Mouse (Mus musculus) kidney, embryonic 15.5 days (tissue): ENCODE measurements around the gene Ccnc. TPM values are rescaled to one million over a fixed set of nuclear protein-coding genes. Genes with fewer than 3 reads are reported as not detected.
A peak's percentile ranks its signal among the peaks of the same experiment; 100 is the strongest.

ENCODE experiments used
- ATAC-seq: fragments of 200-750 bp; cut with Nextera tagmentation; replicated peaks from 2 replicates; pipeline ENCODE4 v1.8.0; 2017; ENCODE audit warnings: moderate TSS enrichment; ENCODE audit not compliant: low FRiP score
- H3K27ac ChIP-seq: fragments of 300-500 bp; sonication (generic); 2 replicates; pipeline ENCODE4 v1.5.1; 2015; ENCODE audit warnings: mild to moderate bottlenecking, inconsistent platforms
- H3K27me3 ChIP-seq: fragments of 300-500 bp; sonication (generic); 2 replicates; pipeline ENCODE4 v1.6.1; 2015; ENCODE audit warnings: inconsistent platforms
- H3K36me3 ChIP-seq: fragments of 300-500 bp; sonication (generic); 2 replicates; pipeline ENCODE4 v1.6.1; 2015; ENCODE audit warnings: inconsistent platforms
- H3K4me1 ChIP-seq: fragments of 300-500 bp; sonication (generic); 2 replicates; pipeline ENCODE4 v1.6.1; 2015; ENCODE audit warnings: inconsistent platforms
- H3K4me2 ChIP-seq: fragments of 300-500 bp; sonication (generic); 2 replicates; pipeline ENCODE4 v1.6.1; 2015; ENCODE audit warnings: moderate library complexity, mild to moderate bottlenecking, inconsistent platforms
- H3K4me3 ChIP-seq: fragments of 300-500 bp; sonication (generic); replicated peaks from 2 replicates; pipeline ENCODE4 v1.5.1; 2015; ENCODE audit warnings: mild to moderate bottlenecking, inconsistent platforms
- H3K9ac ChIP-seq: fragments of 300-500 bp; sonication (generic); 2 replicates; pipeline ENCODE4 v1.6.1; 2015; ENCODE audit warnings: mild to moderate bottlenecking, inconsistent platforms
- H3K9me3 ChIP-seq: fragments of 300-500 bp; sonication (generic); replicated peaks from 2 replicates; pipeline ENCODE4 v1.6.1; 2016; ENCODE audit warnings: inconsistent platforms
- WGBS: fragments of 180-500 bp; shearing (Covaris S2); methylation state at CpG from one replicate; pipeline ENCODE4 v1.1.7; 2015; ENCODE audit warnings: mixed read lengths; 5-methylcytosine and 5-hydroxymethylcytosine counted together
- polyA plus RNA-seq: library from polyadenylated mRNA; unstranded; fragments of >200 nt; fragmentation: Nextera tagmentation; extraction: Ambion mirVana; gene quantifications from 2 replicates; pipeline ENCODE4 v1.2.1, GENCODE M21; 2015

Gene Ccnc
- polyA plus RNA-seq, 1 experiment from 2014 or later = 41.1 TPM

- Histone ChIP-seq H3K4me3 (no peak overlapping the region), H3K4me1 (peaks cover 8% of the 10 kb centered on the region; the same call in 1 of the 2 replicates), H3K4me2 (no peak overlapping the region), H3K36me3 (peaks cover 50% of the 10 kb centered on the region), H3K27me3 (no peaks in the 10 kb centered on the region), H3K27ac (no peak overlapping the region), H3K9ac (no peak overlapping the region), H3K9me3 (no peaks in the 10 kb centered on the region)
- 92% methylated on average over 12 of the region's 12 CpGs for WGBS
- peak; percentile 57; the same call in 1 of the 2 replicates for ATAC-seq
Measured at GRCm38 (mm10) chr4:21780816-21781726, 53.6 kb downstream of the Ccnc start.

DNA sequence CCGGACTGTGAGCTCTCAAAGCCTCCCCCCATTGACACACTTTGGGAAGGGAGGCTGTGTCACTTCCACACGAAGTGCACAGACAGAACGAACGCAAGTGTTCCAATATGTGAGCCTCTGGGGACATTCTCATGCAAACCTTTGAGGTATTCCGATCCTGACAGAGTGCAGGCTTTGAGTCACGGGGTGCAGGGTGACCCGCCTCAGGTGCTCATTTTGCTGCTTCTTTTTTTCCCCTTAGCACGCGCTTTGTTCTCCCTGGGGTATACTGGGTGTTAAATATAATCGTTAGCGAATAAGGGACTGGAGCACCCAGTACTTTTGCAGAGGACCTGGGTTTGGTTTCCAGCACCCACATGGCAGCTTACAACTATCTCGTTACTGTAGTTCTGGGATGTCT lies 58.8 kb downstream of the Ccnc start:
- Histone ChIP-seq H3K27me3 (no peaks in the 10 kb centered on the region), H3K4me2 (no peak overlapping the region), H3K4me1 (no peaks in the 10 kb centered on the region), H3K9ac (no peak overlapping the region), H3K27ac (no peak overlapping the region), H3K9me3 (no peaks in the 10 kb centered on the region), H3K4me3 (no peak overlapping the region), H3K36me3 (peaks cover 82% of the 10 kb centered on the region)
- WGBS = 95% methylated on average over 12 of the region's 12 CpGs
- no peak for ATAC-seq

DNA sequence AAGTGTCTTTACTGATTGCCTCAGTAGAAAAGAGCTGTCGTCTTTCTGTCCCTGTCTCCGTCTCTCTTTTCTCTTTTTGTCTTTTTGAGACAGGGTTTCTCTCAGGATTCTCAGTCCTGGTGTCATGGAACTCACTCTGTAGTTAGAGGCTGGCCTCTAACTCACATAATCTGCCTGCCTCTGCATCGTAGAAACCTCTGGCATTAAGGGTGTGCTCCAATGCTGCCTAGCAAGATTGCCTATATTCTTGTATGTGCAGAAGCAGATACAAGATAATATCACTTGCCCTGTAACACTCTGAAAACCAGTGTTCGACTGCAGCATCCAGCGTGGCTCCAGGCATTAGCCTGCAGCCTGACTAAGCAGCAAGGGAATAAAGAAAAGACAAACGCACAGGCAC lies 61.4 kb downstream of the Ccnc start:
- no peaks in the 10 kb centered on the region for H3K4me1 ChIP-seq
- no peak for ATAC-seq
- 94% methylated on average over 6 of the region's 6 CpGs for WGBS
- H3K4me2 ChIP-seq = no peak overlapping the region
- peaks cover 69% of the 10 kb centered on the region for H3K36me3 ChIP-seq
- H3K9ac ChIP-seq = no peak overlapping the region
- no peaks in the 10 kb centered on the region for H3K9me3 ChIP-seq
- no peaks in the 10 kb centered on the region for H3K27me3 ChIP-seq
- no peak overlapping the region for H3K27ac ChIP-seq
- no peak overlapping the region for H3K4me3 ChIP-seq

DNA sequence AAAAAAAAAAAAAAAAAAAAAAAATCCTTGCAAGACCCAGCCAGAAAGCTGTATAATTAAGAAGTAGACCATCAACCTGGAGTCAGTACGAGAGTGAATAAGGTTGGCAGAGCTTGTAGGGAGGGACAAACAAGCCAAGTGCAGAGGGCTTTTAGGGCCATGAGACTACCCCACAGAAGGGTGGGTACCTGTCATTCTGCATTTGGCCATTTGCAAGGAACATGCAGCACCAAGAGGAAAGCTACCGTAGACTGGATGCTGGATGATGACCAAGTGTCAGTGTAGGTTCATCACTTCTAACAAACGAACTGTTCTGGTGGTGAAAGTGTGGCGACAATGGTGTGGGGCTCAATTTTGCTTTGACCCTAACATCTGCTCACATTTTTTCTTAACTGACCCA lies 62.3 kb downstream of the Ccnc start:
- H3K4me1 ChIP-seq = no peaks in the 10 kb centered on the region
- H3K9me3 ChIP-seq = no peaks in the 10 kb centered on the region
- no peak overlapping the region for H3K27ac ChIP-seq
- no peak overlapping the region for H3K4me2 ChIP-seq
- H3K36me3 ChIP-seq = peaks cover 59% of the 10 kb centered on the region
- no peaks in the 10 kb centered on the region for H3K27me3 ChIP-seq
- no peak overlapping the region for H3K4me3 ChIP-seq
- 89% methylated on average over 4 of the region's 4 CpGs for WGBS
- H3K9ac ChIP-seq = no peak overlapping the region
- no peak for ATAC-seq

DNA sequence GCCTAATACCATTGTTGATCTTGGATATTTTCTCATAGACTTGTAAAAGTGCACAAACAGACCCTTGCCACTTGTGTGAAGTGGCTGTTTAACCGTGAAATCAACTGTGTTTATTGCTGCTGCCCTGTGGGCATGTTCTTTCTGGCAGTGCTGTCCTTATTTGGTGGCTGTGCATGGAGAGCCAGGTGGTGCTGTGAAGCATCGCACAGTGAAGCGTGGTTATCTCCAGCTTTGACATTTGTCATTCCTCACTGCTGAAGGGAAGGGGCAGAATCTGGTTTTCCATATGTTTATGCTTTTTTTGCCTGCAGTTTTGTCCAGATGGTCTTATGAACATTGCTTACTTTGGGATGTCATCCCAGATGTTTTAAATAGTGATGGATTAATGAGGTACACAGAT lies 66.1 kb downstream of the Ccnc start:
- Histone ChIP-seq H3K4me3 (no peak overlapping the region), H3K27me3 (no peaks in the 10 kb centered on the region), H3K9me3 (no peaks in the 10 kb centered on the region), H3K4me2 (no peak overlapping the region), H3K36me3 (peaks cover 53% of the 10 kb centered on the region), H3K9ac (no peak overlapping the region), H3K27ac (no peak overlapping the region), H3K4me1 (no peaks in the 10 kb centered on the region)
- no peak for ATAC-seq
- WGBS = 57% methylated on average over 3 of the region's 3 CpGs

- H3K36me3 ChIP-seq = peaks cover 78% of the 10 kb centered on the region
Measured at GRCm38 (mm10) chr4:21801013-21801412, 73.5 kb downstream of the Ccnc start.

GRCm38 (mm10) chr4:21801620-21802019 lies 74.1 kb downstream of the Ccnc start:
- 91% methylated on average over 2 of the region's 2 CpGs for WGBS
- ATAC-seq = no peak
- Histone ChIP-seq H3K9ac (no peak overlapping the region), H3K4me3 (no peak overlapping the region), H3K4me1 (no peaks in the 10 kb centered on the region), H3K36me3 (peaks cover 78% of the 10 kb centered on the region), H3K9me3 (no peaks in the 10 kb centered on the region), H3K4me2 (no peak overlapping the region), H3K27me3 (no peaks in the 10 kb centered on the region), H3K27ac (no peak overlapping the region)

More at GRCm38 (mm10) chr4:21801013-21801412, 73.5 kb downstream of the Ccnc start:
- no peak for ATAC-seq
- Histone ChIP-seq H3K27me3 (no peaks in the 10 kb centered on the region), H3K4me1 (no peaks in the 10 kb centered on the region), H3K9me3 (no peaks in the 10 kb centered on the region), H3K4me2 (no peak overlapping the region), H3K9ac (no peak overlapping the region), H3K27ac (no peak overlapping the region), H3K4me3 (no peak overlapping the region)
- WGBS = 83% methylated on average over 1 of the region's 1 CpGs

DNA sequence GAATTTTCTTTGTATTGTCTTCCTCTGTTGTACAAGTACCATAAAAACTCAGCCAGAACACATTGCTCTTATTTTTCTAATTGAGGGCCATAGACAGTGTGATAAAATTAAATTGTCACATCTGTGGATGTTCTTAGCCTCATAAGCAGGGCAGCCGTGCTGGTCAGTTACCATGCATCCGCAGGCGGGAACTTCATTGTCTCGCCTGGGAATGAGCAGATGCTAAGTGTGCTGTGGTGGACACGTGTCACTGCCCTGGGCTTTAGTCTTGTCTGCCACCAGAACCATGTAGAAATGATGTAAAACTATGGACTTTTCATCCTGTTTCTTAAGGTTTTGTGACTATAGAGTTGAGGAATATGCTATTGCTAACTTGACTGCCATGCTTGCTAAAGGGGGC lies 79.7 kb downstream of the Ccnc start:
- Histone ChIP-seq H3K9ac (no peak overlapping the region), H3K27ac (no peak overlapping the region), H3K4me1 (no peaks in the 10 kb centered on the region), H3K4me2 (no peak overlapping the region), H3K27me3 (no peaks in the 10 kb centered on the region), H3K36me3 (peaks cover 57% of the 10 kb centered on the region), H3K9me3 (no peaks in the 10 kb centered on the region), H3K4me3 (no peak overlapping the region)
- 85% methylated on average over 5 of the region's 5 CpGs for WGBS
- ATAC-seq = no peak

Other genes starting within 250 kb of the Ccnc start
- not detected in 2 replicates for gene Prdm13, start 41.7 kb upstream of the Ccnc start, polyA plus RNA-seq
- 6.8 and 9.9 TPM in 2 replicates for gene Usp45, start 39.5 kb downstream of the Ccnc start, polyA plus RNA-seq
- 9.7 and 11.5 TPM in 2 replicates for gene Tstd3, start 39.5 kb downstream of the Ccnc start, polyA plus RNA-seq
- gene Pnisr, start 119.9 kb downstream of the Ccnc start, polyA plus RNA-seq = 136 and 139 TPM in 2 replicates
- 13.0 and 13.1 TPM in 2 replicates for gene Coq3, start 152.0 kb downstream of the Ccnc start, polyA plus RNA-seq
- gene Faxc, start 203.6 kb downstream of the Ccnc start, polyA plus RNA-seq = 4.1 and 4.6 TPM in 2 replicates